Mouse (Mus musculus) lung, embryonic 15.5 days (tissue): Measurements from ENCODE around the gene Bend7. TPM values are rescaled to one million over a fixed set of nuclear protein-coding genes. Genes with fewer than 3 reads are reported as not detected.

ENCODE experiments used
- ATAC-seq: fragments of 200-750 bp; cut with Nextera tagmentation; 2 replicates; pipeline ENCODE4 v1.8.0; 2017; ENCODE audit warnings: moderate number of reproducible peaks, borderline replicate concordance; ENCODE audit not compliant: low FRiP score, low TSS enrichment; ENCODE audit errors: extremely low read depth
- H3K27ac ChIP-seq: fragments of 300-500 bp; sonication (generic); 2 replicates; pipeline ENCODE4 v1.5.1; 2015; ENCODE audit warnings: moderate library complexity, mild to moderate bottlenecking, inconsistent platforms
- H3K27me3 ChIP-seq: fragments of 300-500 bp; sonication (generic); 2 replicates; pipeline ENCODE4 v1.6.1; 2015; ENCODE audit warnings: inconsistent platforms
- H3K36me3 ChIP-seq: fragments of 300-500 bp; sonication (generic); 2 replicates; pipeline ENCODE4 v1.6.1; 2015; ENCODE audit warnings: inconsistent platforms
- H3K4me1 ChIP-seq: fragments of 300-500 bp; sonication (generic); 2 replicates; pipeline ENCODE4 v1.6.1; 2015; ENCODE audit warnings: inconsistent platforms
- H3K4me2 ChIP-seq: fragments of 300-500 bp; sonication (generic); 2 replicates; pipeline ENCODE4 v1.6.1; 2015; ENCODE audit warnings: inconsistent platforms, mild to moderate bottlenecking, moderate library complexity
- H3K4me3 ChIP-seq: fragments of 300-500 bp; sonication (generic); 2 replicates; pipeline ENCODE4 v1.5.1; 2015; ENCODE audit warnings: mild to moderate bottlenecking, inconsistent platforms
- H3K9ac ChIP-seq: fragments of 300-500 bp; sonication (generic); 2 replicates; pipeline ENCODE4 v1.6.1; 2015; ENCODE audit warnings: inconsistent platforms
- H3K9me3 ChIP-seq: fragments of 300-500 bp; sonication (generic); 2 replicates; pipeline ENCODE4 v1.6.1; 2016; ENCODE audit warnings: inconsistent platforms
- WGBS: fragments of 180-500 bp; shearing (Covaris S2); methylation state at CpG from one replicate; pipeline ENCODE4 v1.1.7; 2015; 5-methylcytosine and 5-hydroxymethylcytosine counted together
- polyA plus RNA-seq: library from polyadenylated mRNA; unstranded; fragments of >200 nt; fragmentation: Nextera tagmentation; extraction: Ambion mirVana; gene quantifications from 2 replicates; pipeline ENCODE4 v1.2.1, GENCODE M21; 2015

Gene Bend7
- polyA plus RNA-seq, 1 experiment from 2014 or later: 11.8 TPM

DNA sequence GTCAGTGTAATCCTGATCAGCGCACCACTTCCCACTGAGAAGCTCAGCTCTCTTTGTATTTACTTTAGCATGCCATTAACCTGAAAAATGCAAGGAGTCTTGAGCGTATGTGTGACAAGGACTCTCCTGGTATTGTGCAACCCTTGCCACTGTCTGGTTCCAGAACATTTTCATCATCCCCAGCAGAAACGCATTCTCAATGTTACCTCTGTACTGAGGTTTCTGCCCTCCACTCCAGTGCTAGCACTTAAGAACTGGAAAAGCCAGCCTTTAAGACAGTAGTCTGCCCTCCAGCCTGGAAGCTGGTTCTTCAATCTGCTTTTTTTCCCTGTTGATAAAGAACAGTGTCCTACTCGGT lies 19.1 kb downstream of the Bend7 start:
- 48% methylated on average over 4 of the region's 4 CpGs for WGBS
- H3K27ac ChIP-seq: peak overlapping the region; percentile 85

GRCm38 (mm10) chr2:4751918-4752317 lies 34.3 kb downstream of the Bend7 start:
- Histone ChIP-seq H3K9me3 (no peaks in the 10 kb centered on the region), H3K27me3 (no peaks in the 10 kb centered on the region)
- ATAC-seq: no peak

More for the DNA sequence above, 19.1 kb downstream of the Bend7 start:
- ATAC-seq: peak; percentile 39; the same call in 1 of the 2 replicates
- no peaks in the 10 kb centered on the region for H3K36me3 ChIP-seq
- H3K4me2 ChIP-seq: no peak overlapping the region
- peaks cover 17% of the 10 kb centered on the region; the same call in 1 of the 2 replicates for H3K4me1 ChIP-seq
- no peaks in the 10 kb centered on the region for H3K27me3 ChIP-seq
- no peak overlapping the region for H3K9ac ChIP-seq
- H3K4me3 ChIP-seq: no peak overlapping the region
- no peaks in the 10 kb centered on the region for H3K9me3 ChIP-seq

DNA sequence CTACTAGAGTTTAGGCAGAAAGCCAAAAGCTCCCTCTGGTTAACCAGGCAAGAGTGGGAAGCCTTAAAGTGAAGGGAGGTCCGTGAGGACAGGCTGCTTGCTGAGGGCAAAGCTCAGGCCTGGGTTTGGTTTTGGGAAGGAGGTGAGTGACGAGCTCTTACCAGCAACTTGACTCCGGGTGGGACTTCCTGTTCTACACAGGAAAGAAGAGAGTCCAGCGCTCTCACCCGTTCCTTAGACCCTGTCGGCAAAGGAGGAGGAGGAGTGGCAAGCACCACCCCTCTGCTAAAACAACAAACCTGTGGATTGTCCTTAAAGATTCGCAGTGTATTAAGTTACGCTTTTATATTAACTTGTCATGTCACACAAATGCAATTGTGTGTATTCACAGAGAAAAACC lies 38.1 kb downstream of the Bend7 start:
- ATAC-seq: no peak
- no peaks in the 10 kb centered on the region for H3K27me3 ChIP-seq
- H3K36me3 ChIP-seq: no peaks in the 10 kb centered on the region
- H3K4me1 ChIP-seq: peaks cover 6% of the 10 kb centered on the region; the same call in 1 of the 2 replicates
- WGBS: 43% methylated on average over 8 of the region's 8 CpGs
- H3K4me2 ChIP-seq: no peak overlapping the region
- peak overlapping the region; percentile 32; the same call in 1 of the 2 replicates for H3K27ac ChIP-seq
- H3K9me3 ChIP-seq: no peaks in the 10 kb centered on the region
- no peak overlapping the region for H3K9ac ChIP-seq
- H3K4me3 ChIP-seq: no peak overlapping the region

More at GRCm38 (mm10) chr2:4751918-4752317, 34.3 kb downstream of the Bend7 start:
- no peak overlapping the region for H3K27ac ChIP-seq
- H3K36me3 ChIP-seq: no peaks in the 10 kb centered on the region
- H3K4me1 ChIP-seq: peaks cover 6% of the 10 kb centered on the region; the same call in 1 of the 2 replicates
- 65% methylated on average over 6 of the region's 6 CpGs for WGBS
- H3K4me2 ChIP-seq: no peak overlapping the region
- no peak overlapping the region for H3K4me3 ChIP-seq
- no peak overlapping the region for H3K9ac ChIP-seq

DNA sequence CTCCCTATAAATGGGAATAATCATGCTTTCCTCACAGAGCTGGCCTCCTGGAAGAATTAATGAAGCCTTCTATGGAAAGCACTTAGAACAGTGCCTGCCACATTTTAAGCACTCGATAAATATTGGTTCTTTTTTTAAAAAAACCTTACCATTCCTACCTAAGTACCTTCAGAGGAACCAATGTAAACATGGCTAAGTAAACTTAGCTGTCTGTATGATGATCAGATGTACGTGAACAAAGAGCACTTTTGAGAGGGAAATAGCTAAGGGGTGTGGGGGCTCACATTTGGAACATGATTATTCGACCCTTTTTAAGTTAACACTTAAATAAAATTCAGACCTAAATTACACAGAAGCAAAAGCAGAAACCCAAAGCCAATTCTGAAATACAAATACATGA lies 39.6 kb downstream of the Bend7 start:
- no peaks in the 10 kb centered on the region for H3K27me3 ChIP-seq
- no peaks in the 10 kb centered on the region for H3K36me3 ChIP-seq
- peaks cover 6% of the 10 kb centered on the region; the same call in 1 of the 2 replicates for H3K4me1 ChIP-seq
- no peak overlapping the region for H3K4me3 ChIP-seq
- H3K27ac ChIP-seq: peak overlapping the region; percentile 56
- ATAC-seq: peak; percentile 46; the same call in 1 of the 2 replicates
- no peak overlapping the region for H3K9ac ChIP-seq
- H3K4me2 ChIP-seq: no peak overlapping the region
- H3K9me3 ChIP-seq: no peaks in the 10 kb centered on the region
- 43% methylated on average over 3 of the region's 3 CpGs for WGBS

- H3K9me3 ChIP-seq: no peaks in the 10 kb centered on the region
- peaks cover 2% of the 10 kb centered on the region; the same call in 1 of the 2 replicates for H3K4me1 ChIP-seq
- H3K9ac ChIP-seq: no peak overlapping the region
- no peaks in the 10 kb centered on the region for H3K36me3 ChIP-seq
- no peak overlapping the region for H3K27ac ChIP-seq
- H3K27me3 ChIP-seq: no peaks in the 10 kb centered on the region
- no peak overlapping the region for H3K4me3 ChIP-seq
- H3K4me2 ChIP-seq: no peak overlapping the region
- 61% methylated on average over 5 of the region's 5 CpGs for WGBS
- ATAC-seq: no peak
These were observed 43.1 kb downstream of the Bend7 start for GRCm38 (mm10) chr2:4760741-4761140.

GRCm38 (mm10) chr2:4761906-4762305 lies 44.3 kb downstream of the Bend7 start:
- no peak overlapping the region for H3K4me3 ChIP-seq

DNA sequence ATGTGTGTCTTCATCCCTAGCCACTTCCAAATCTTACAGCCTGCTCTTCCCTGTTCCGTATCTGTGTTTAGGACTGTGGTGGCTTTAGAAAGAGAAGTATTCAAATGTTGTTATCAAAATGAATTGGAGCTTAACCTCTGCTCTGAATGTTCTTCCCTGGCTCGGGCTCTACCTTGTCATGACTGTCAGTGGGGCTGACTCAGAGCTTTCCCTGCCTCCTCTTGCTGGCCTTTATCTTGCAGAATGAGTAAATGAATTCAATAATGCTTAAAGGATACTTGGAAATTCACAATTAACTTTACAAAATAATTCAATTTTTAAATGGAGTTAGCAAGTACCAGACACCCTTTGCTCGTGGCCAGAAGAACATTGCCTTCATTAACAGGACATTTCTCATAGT lies 46.4 kb downstream of the Bend7 start:
- Histone ChIP-seq H3K4me3 (no peak overlapping the region), H3K27ac (no peak overlapping the region), H3K9me3 (no peaks in the 10 kb centered on the region), H3K4me1 (no peaks in the 10 kb centered on the region), H3K9ac (no peak overlapping the region), H3K36me3 (no peaks in the 10 kb centered on the region), H3K4me2 (no peak overlapping the region), H3K27me3 (no peaks in the 10 kb centered on the region)
- no peak for ATAC-seq
- 75% methylated on average over 3 of the region's 3 CpGs for WGBS

More at GRCm38 (mm10) chr2:4761906-4762305, 44.3 kb downstream of the Bend7 start:
- H3K9ac ChIP-seq: no peak overlapping the region
- no peak overlapping the region for H3K27ac ChIP-seq
- no peaks in the 10 kb centered on the region for H3K27me3 ChIP-seq
- WGBS: 58% methylated on average over 5 of the region's 5 CpGs
- no peaks in the 10 kb centered on the region for H3K36me3 ChIP-seq
- no peaks in the 10 kb centered on the region for H3K9me3 ChIP-seq
- no peak overlapping the region for H3K4me2 ChIP-seq
- H3K4me1 ChIP-seq: no peaks in the 10 kb centered on the region
- no peak for ATAC-seq

- no peak for ATAC-seq
- no peak overlapping the region for H3K27ac ChIP-seq
- no peak overlapping the region for H3K4me3 ChIP-seq
- H3K27me3 ChIP-seq: no peaks in the 10 kb centered on the region
- H3K9me3 ChIP-seq: no peaks in the 10 kb centered on the region
- 81% methylated on average over 2 of the region's 2 CpGs for WGBS
- no peaks in the 10 kb centered on the region for H3K4me1 ChIP-seq
- no peak overlapping the region for H3K9ac ChIP-seq
- no peaks in the 10 kb centered on the region for H3K36me3 ChIP-seq
- no peak overlapping the region for H3K4me2 ChIP-seq
These were observed 52.7 kb downstream of the Bend7 start for GRCm38 (mm10) chr2:4770376-4770775.

GRCm38 (mm10) chr2:4773911-4774310 lies 56.3 kb downstream of the Bend7 start:
- H3K4me2 ChIP-seq: no peak overlapping the region
- H3K9ac ChIP-seq: no peak overlapping the region
- H3K36me3 ChIP-seq: no peaks in the 10 kb centered on the region
- no peak overlapping the region for H3K4me3 ChIP-seq
- H3K4me1 ChIP-seq: no peaks in the 10 kb centered on the region
- no peak for ATAC-seq
- no peak overlapping the region for H3K27ac ChIP-seq
- no peaks in the 10 kb centered on the region for H3K27me3 ChIP-seq
- WGBS: 94% methylated on average over 6 of the region's 6 CpGs
- H3K9me3 ChIP-seq: no peaks in the 10 kb centered on the region

- H3K4me2 ChIP-seq: no peak overlapping the region
- no peaks in the 10 kb centered on the region for H3K9me3 ChIP-seq
- H3K4me1 ChIP-seq: no peaks in the 10 kb centered on the region
- no peaks in the 10 kb centered on the region for H3K36me3 ChIP-seq
- no peak overlapping the region for H3K27ac ChIP-seq
- H3K9ac ChIP-seq: no peak overlapping the region
- no peak for ATAC-seq
- H3K27me3 ChIP-seq: no peaks in the 10 kb centered on the region
- WGBS: 73% methylated on average over 8 of the region's 8 CpGs
- H3K4me3 ChIP-seq: no peak overlapping the region
These were observed 59.7 kb downstream of the Bend7 start for GRCm38 (mm10) chr2:4777291-4777690.

- no peak for ATAC-seq
- Histone ChIP-seq H3K27me3 (no peaks in the 10 kb centered on the region), H3K4me3 (no peak overlapping the region), H3K36me3 (no peaks in the 10 kb centered on the region), H3K4me2 (no peak overlapping the region), H3K4me1 (no peaks in the 10 kb centered on the region), H3K9me3 (no peaks in the 10 kb centered on the region), H3K9ac (no peak overlapping the region), H3K27ac (no peak overlapping the region)
- WGBS: 86% methylated on average over 3 of the region's 3 CpGs
These were observed 64.0 kb downstream of the Bend7 start for GRCm38 (mm10) chr2:4781641-4782040.

DNA sequence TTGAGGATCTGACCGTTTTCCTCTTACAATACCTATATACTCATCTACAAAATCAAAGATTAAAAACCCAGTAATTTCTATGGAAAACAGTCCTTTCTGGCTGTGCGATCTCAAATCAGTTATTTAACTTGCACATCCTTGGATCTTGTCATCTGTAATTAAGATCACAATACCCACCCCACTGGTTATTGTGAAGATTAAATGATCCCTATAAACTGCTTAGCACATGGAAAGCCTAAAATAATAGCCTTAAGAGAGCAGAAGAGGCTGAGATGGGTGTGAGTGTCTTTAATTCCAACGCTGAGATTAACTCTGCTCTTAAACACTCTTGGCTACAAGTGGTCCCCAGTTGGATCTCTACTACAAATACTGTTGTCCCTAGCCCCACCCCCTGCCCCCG lies 64.8 kb downstream of the Bend7 start:
- H3K27me3 ChIP-seq: no peaks in the 10 kb centered on the region
- H3K9ac ChIP-seq: no peak overlapping the region
- H3K4me1 ChIP-seq: no peaks in the 10 kb centered on the region
- no peak overlapping the region for H3K4me2 ChIP-seq
- no peak overlapping the region for H3K27ac ChIP-seq
- no peaks in the 10 kb centered on the region for H3K9me3 ChIP-seq
- no peaks in the 10 kb centered on the region for H3K36me3 ChIP-seq
- WGBS: 69% methylated on average over 4 of the region's 4 CpGs
- ATAC-seq: no peak
- H3K4me3 ChIP-seq: no peak overlapping the region
